Mouse (Mus musculus): ENCODE data around the gene Sytl3.
"Not testable (repeated sequence)": the region's sequence is repeated elsewhere in the genome, so short reads cannot be mapped to it uniquely, and the experiment has no call there.

GRCm38 (mm10) chr17:6661093-6661816, 2.4 kb downstream of the Sytl3 start:
- TF ChIP-seq CTCF (IDR thresholded peaks at IDR 0.05; ENCODE audit: control insufficient read depth, insufficient read depth, insufficient read length); MAX (IDR thresholded peaks at IDR 0.05): not testable (repeated sequence)
